In genomic region chr14:79315877-79316276, GRCm38 (mm10) we compare ENCODE assay signal across 14 mouse cellular contexts. TPM values are rescaled to one million over a fixed set of nuclear protein-coding genes. Genes with fewer than 3 reads are reported as not detected.
DNase-seq lines count a peak whose midpoint lies in the region.
"Had no signal": no experiment of that assay in that cellular context is flagged by ENCODE, and none has a peak within 500 bp of the region (broad histone marks: within the 10 kb centered on the region; RNA-seq: fewer than 3 reads in every experiment).

No protein-coding gene starts in this region.

- DNase-seq in embryo, embryonic 10.5 days (ENCODE audit: low spot score): peak; percentile 53
- DNase-seq in embryo, embryonic 11 days: no peak
- DNase-seq in CD4-positive helper T cell, adult 2 months (ENCODE audit: low read depth, low spot score): peak; percentile 54
- DNase-seq in induced T-regulatory cell, adult 2 months (ENCODE audit: low read depth): peak; percentile 54
- DNase-seq in thymus, postnatal 10 days (ENCODE audit: low spot score in 2 of 2): peak; percentile 59 to 61
- no peak for DNase-seq in urinary bladder, postnatal 14 days (ENCODE audit: low spot score)
- no peak for DNase-seq in kidney, postnatal 36 days
- DNase-seq in frontal cortex, adult 2 months (ENCODE audit: extremely low spot score in 1 of 2, low spot score in 1 of 2): no peak
- DNase-seq: adrenal gland, adult 8-10 months; cerebellum, adult 9-10 months; gastrocnemius, postnatal 14 days; kidney, adult 9 months; kidney, postnatal 25 days; right cerebral cortex, adult 18-20 months had no signal

RNA-seq across cellular contexts. Expression of gene Rgcc, which starts 14.4 kb away (rescaled TPM):
- 88.9 and 107 TPM in 2 replicates for polyA plus RNA-seq in frontal cortex, adult 2 months (2012; rRNA removed)

Comparison
In these comparisons a context has a peak if more than half of its experiments do, and no peak if none do; other contexts are left out.
1. DNase-seq: peak in embryo, embryonic 10.5 days (single experiment), CD4-positive helper T cell, adult 2 months (single experiment), induced T-regulatory cell, adult 2 months (single experiment) and thymus, postnatal 10 days (2 of 2); none in embryo, embryonic 11 days (single experiment), urinary bladder, postnatal 14 days (single experiment), kidney, postnatal 36 days (0 of 2) and frontal cortex, adult 2 months (0 of 2).